Mouse (Mus musculus) limb, embryonic 15.5 days (tissue): ENCODE data around the gene Cd83. TPM values are rescaled to one million over a fixed set of nuclear protein-coding genes. Genes with fewer than 3 reads are reported as not detected.

Source experiments
- ATAC-seq: fragments of 200-750 bp; cut with Nextera tagmentation; 2 replicates; pipeline ENCODE4 v1.8.0; 2017; ENCODE audit warnings: low read depth, moderate TSS enrichment; ENCODE audit not compliant: insufficient number of reproducible peaks, low FRiP score, low TSS enrichment
- H3K27ac ChIP-seq: fragments of 300-500 bp; sonication (generic); 2 replicates; pipeline ENCODE4 v1.5.1; 2015; ENCODE audit warnings: moderate library complexity, mild to moderate bottlenecking, inconsistent platforms
- H3K27me3 ChIP-seq: fragments of 300-500 bp; sonication (generic); 2 replicates; pipeline ENCODE4 v1.6.1; 2015; ENCODE audit warnings: inconsistent platforms
- H3K36me3 ChIP-seq: fragments of 300-500 bp; sonication (generic); 2 replicates; pipeline ENCODE4 v1.6.1; 2015; ENCODE audit warnings: inconsistent platforms
- H3K4me1 ChIP-seq: fragments of 300-500 bp; sonication (generic); 2 replicates; pipeline ENCODE4 v1.6.1; 2015; ENCODE audit warnings: inconsistent platforms
- H3K4me2 ChIP-seq: fragments of 300-500 bp; sonication (generic); 2 replicates; pipeline ENCODE4 v1.6.1; 2015; ENCODE audit warnings: mild to moderate bottlenecking, inconsistent platforms
- H3K4me3 ChIP-seq: fragments of 300-500 bp; sonication (generic); 2 replicates; pipeline ENCODE4 v1.5.1; 2015; ENCODE audit warnings: mild to moderate bottlenecking, inconsistent platforms
- H3K9ac ChIP-seq: fragments of 300-500 bp; sonication (generic); 2 replicates; pipeline ENCODE4 v1.6.1; 2015; ENCODE audit warnings: inconsistent platforms
- H3K9me3 ChIP-seq: fragments of 300-500 bp; sonication (generic); 2 replicates; pipeline ENCODE4 v1.6.1; 2016; ENCODE audit warnings: inconsistent platforms
- WGBS: fragments of 180-500 bp; shearing (Covaris S2); methylation state at CpG from one replicate; pipeline ENCODE4 v1.1.7; 2015; 5-methylcytosine and 5-hydroxymethylcytosine counted together
- polyA plus RNA-seq: library from polyadenylated mRNA; unstranded; fragments of >200 nt; fragmentation: Nextera tagmentation; extraction: Ambion mirVana; gene quantifications from 2 replicates; pipeline ENCODE4 v1.2.1, GENCODE M21; 2015

Gene Cd83
- polyA plus RNA-seq, 1 experiment from 2014 or later: 17.4 TPM

DNA sequence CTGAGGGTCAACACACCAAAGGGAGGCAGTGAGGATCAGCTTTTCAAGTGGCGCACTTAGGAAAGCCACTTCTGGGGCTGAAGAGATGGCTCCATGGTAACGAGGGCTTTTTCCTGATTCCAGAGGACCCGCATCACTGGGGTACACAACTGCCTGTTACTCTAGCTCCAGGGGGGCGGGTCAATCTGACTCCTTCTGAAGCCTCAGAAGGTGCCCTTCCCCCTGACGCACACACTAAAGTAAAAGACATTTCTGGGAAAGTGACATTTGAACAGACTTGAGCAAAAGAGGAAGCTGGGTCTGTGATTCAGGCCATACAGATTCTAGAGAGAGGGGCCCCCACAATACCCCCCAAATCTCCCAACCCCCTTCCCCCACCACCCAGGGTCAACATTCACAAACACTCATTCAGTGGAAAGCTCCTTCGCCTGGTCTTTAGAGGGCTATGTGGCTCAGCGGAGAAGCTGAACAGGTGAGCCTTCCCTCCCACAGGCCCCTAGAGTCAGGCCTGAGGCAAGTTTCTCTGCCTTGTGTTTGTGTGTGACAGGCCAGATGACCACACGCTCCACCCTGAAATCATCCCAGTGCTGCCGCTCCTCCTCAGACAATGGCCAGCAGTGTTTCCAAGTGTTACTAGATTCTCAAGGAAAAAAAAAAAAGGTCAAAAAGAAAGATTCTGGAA lies 7.1 kb upstream of the Cd83 start:
- ATAC-seq: no peak
- Histone ChIP-seq H3K9me3 (no peaks in the 10 kb centered on the region), H3K27ac (no peak overlapping the region), H3K4me1 (peaks cover 7% of the 10 kb centered on the region; the same call in 1 of the 2 replicates), H3K9ac (no peak overlapping the region), H3K36me3 (no peaks in the 10 kb centered on the region), H3K4me3 (no peak overlapping the region), H3K27me3 (no peaks in the 10 kb centered on the region), H3K4me2 (no peak overlapping the region)
- WGBS: 72% methylated on average over 9 of the region's 9 CpGs

DNA sequence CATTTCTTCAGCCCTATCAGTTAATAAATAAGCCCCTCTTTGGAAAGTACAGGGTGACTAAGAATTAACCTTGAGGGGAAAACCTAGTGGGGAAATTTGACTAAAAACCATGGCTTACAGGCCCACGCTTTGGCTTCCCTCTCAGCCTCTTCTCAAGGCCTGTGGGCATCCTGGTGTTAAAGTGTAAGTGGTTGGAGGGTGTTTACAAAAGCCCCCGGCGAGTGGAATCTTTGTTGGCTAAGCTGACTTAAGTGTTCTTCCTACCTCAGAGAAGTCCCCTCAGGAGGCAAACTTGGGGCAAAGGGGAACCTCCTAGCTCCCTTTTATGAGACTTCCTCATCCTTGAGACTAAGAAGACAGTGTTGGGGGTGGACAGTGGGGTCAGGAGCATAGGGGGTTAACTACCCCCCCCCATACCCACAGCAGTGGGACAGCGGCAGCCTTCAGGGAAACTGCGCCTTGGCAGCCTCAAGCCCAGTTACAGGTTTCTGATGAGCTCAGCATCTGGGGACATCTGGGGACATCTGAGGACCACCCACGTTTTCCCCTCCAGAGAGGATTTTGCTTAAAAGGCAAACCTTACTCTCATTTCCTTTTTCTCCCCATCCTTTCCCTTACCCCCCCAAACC lies 6.4 kb upstream of the Cd83 start:
- WGBS: 46% methylated on average over 6 of the region's 6 CpGs
- no peak overlapping the region for H3K27ac ChIP-seq

DNA sequence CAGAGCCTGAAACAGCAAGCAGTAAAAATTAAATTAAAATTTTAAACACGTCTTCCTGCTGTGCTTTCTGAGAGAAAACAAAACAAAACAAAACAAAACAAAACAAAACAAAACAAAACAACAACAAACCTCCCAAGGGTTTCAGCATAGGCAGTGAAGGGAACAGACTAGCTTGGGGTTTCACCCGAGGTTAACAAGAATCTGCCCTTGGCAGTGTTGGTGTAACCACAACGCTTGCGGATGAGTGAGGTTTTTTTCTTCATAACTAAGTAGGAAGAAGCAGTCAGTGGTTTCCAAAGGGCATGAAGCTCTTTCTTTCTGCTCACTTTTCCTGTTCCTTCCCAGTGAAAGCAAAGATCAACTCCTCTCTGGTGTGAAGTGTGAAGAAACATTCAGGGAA lies 5.6 kb upstream of the Cd83 start:
- Histone ChIP-seq H3K27ac (no peak overlapping the region), H3K9ac (no peak overlapping the region), H3K9me3 (no peaks in the 10 kb centered on the region), H3K36me3 (no peaks in the 10 kb centered on the region), H3K27me3 (0 out of 2 replicates have a peak, but pooled peaks cover 6% of the 10 kb centered on the region), H3K4me2 (no peak overlapping the region), H3K4me3 (no peak overlapping the region), H3K4me1 (peaks cover 5% of the 10 kb centered on the region; the same call in 1 of the 2 replicates)
- WGBS: 68% methylated on average over 4 of the region's 4 CpGs
- no peak for ATAC-seq

More for the DNA sequence above, 6.4 kb upstream of the Cd83 start:
- H3K36me3 ChIP-seq: no peaks in the 10 kb centered on the region
- no peak overlapping the region for H3K9ac ChIP-seq
- no peak overlapping the region for H3K4me3 ChIP-seq
- no peaks in the 10 kb centered on the region for H3K9me3 ChIP-seq
- ATAC-seq: no peak
- 0 out of 2 replicates have a peak, but pooled peaks cover 2% of the 10 kb centered on the region for H3K27me3 ChIP-seq
- no peak overlapping the region for H3K4me2 ChIP-seq
- peaks cover 7% of the 10 kb centered on the region; the same call in 1 of the 2 replicates for H3K4me1 ChIP-seq

DNA sequence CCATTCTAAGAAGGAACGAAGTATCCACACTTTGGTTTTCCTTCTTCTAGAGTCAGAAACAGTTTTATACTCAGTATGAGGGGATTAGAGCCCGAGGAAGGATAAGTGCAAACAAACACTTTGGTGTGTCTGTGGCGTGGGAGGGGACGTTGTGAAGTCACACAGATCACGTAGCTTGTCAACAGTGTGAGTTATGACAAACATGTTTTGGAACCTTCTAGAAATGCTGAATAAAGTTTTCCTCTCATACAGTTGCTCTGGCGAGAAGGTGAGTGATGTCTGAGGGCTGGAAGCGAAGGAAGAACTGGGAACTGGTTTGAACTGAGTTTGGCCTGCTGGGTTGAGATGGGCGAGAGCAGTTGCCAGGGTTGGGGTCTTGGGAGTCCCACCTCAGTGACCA lies 4.5 kb upstream of the Cd83 start:
- no peak overlapping the region for H3K4me3 ChIP-seq
- H3K36me3 ChIP-seq: no peaks in the 10 kb centered on the region
- no peak overlapping the region for H3K9ac ChIP-seq
- H3K27me3 ChIP-seq: 0 out of 2 replicates have a peak, but pooled peaks cover 12% of the 10 kb centered on the region
- no peak overlapping the region for H3K27ac ChIP-seq
- no peaks in the 10 kb centered on the region for H3K9me3 ChIP-seq
- WGBS: 86% methylated on average over 8 of the region's 8 CpGs
- no peak for ATAC-seq
- H3K4me1 ChIP-seq: peaks cover 9% of the 10 kb centered on the region
- no peak overlapping the region for H3K4me2 ChIP-seq

DNA sequence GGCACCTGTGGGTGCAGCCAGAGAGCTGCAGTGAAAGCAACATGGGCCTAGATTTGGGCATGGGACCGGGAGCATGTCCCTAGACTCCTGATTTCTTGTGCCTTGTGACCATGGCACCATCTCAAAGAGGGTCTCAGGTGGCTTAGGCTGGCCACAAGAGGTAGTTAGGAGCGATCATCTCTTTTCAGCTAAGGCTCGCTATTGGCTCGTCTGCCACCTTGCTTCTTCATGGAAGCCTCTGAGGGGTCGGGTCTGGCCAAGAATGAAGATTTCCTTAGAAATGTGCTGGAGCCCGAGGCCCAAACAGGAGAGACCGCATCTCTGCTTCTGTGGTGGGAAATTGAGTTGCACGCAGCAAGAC lies 1.1 kb downstream of the Cd83 start:
- WGBS: 29% methylated on average over 8 of the region's 8 CpGs
- peak overlapping the region; percentile 91 for H3K4me2 ChIP-seq
- H3K9me3 ChIP-seq: no peaks in the 10 kb centered on the region
- peak overlapping the region; percentile 54; the same call in 1 of the 2 replicates for H3K9ac ChIP-seq
- H3K4me1 ChIP-seq: peaks cover 24% of the 10 kb centered on the region
- H3K27ac ChIP-seq: peak overlapping the region; percentile 38; the same call in 1 of the 2 replicates
- H3K4me3 ChIP-seq: peak overlapping the region; percentile 58
- 0 out of 2 replicates have a peak, but pooled peaks cover 17% of the 10 kb centered on the region for H3K27me3 ChIP-seq
- no peak for ATAC-seq
- no peaks in the 10 kb centered on the region for H3K36me3 ChIP-seq

DNA sequence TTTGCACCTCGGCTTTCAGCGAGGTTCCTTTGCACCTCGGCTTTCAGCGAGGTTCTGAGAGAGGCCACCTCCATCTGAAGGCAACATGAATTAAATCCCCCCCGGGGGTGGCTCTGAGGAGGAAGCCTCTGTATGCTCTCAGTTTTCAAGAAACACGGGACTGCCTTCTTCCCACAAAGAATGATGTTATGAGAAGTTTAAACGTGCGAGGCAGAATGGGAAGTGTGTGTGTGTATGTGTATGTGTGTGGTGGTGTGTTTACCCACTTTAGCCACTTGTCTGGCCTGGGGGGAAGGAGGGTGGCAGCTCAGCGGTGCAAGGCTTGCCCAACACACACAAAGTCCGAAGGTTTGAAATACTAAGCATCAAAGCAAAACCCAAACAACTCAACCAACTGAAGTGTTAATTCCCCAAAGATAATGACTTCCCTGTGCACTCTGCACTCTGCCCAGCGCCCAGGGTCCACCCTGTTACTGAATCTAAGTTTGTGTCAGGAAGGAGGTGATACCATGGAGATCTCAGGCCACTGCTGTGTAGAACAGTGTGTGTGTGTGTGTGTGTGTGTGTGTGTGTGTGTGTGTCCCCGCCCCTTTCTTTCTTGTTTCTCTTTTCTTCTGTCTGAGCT lies 1.7 kb downstream of the Cd83 start:
- no peaks in the 10 kb centered on the region for H3K9me3 ChIP-seq
- no peaks in the 10 kb centered on the region for H3K36me3 ChIP-seq
- peaks cover 26% of the 10 kb centered on the region for H3K4me1 ChIP-seq
- WGBS: 16% methylated on average over 12 of the region's 12 CpGs
- H3K27me3 ChIP-seq: 0 out of 2 replicates have a peak, but pooled peaks cover 17% of the 10 kb centered on the region
- H3K4me3 ChIP-seq: peak overlapping the region; percentile 58
- H3K4me2 ChIP-seq: peak overlapping the region; percentile 91
- no peak for ATAC-seq
- H3K9ac ChIP-seq: no peak overlapping the region
- no peak overlapping the region for H3K27ac ChIP-seq

DNA sequence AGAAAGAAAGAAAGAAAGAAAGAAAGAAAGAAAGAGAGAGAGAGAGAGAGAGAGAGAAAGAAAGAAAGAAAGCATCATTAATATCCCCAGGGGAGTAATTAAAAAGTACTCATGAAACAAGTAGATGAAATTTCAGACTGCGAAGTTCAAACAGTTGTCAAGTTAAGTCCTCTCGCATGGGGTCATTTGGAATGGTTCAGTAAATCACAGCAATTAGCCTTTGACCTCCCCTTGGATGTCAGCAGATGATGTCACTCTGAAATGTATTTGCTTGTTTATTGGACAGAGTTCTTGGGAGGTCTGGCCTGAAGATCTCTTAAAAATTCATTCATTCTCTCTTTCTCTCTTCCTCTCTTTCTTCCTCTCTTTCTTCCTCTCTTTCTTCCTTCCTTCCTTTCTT lies 2.7 kb downstream of the Cd83 start:
- no peak overlapping the region for H3K4me2 ChIP-seq
- WGBS: 43% methylated on average over 2 of the region's 2 CpGs
- no peak for ATAC-seq

DNA sequence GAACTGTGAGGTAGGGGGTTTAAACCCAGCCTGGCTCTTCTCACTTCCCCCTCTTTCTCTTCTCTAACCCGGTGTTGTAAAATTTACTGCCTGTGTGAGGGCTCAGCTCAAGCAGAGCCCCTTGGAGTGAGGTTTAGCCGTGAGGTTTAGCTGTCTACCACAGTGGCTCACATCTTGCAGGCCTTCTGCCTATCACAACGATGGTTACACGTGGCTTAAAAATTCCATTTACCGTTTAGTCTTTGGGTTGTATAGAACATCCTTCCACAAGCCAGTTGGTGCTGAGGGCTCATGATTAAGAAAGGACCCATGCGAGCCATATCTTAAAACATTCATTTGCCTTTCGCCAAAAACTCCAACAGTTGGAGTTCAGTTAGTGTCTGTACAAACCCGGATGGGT lies 3.5 kb downstream of the Cd83 start:
- 46% methylated on average over 8 of the region's 8 CpGs for WGBS
- peaks cover 29% of the 10 kb centered on the region for H3K4me1 ChIP-seq

More for the DNA sequence above, 2.7 kb downstream of the Cd83 start:
- H3K27ac ChIP-seq: no peak overlapping the region
- H3K9ac ChIP-seq: no peak overlapping the region
- H3K36me3 ChIP-seq: no peaks in the 10 kb centered on the region
- no peak overlapping the region for H3K4me3 ChIP-seq
- peaks cover 29% of the 10 kb centered on the region for H3K4me1 ChIP-seq
- H3K27me3 ChIP-seq: 0 out of 2 replicates have a peak, but pooled peaks cover 18% of the 10 kb centered on the region
- no peaks in the 10 kb centered on the region for H3K9me3 ChIP-seq

DNA sequence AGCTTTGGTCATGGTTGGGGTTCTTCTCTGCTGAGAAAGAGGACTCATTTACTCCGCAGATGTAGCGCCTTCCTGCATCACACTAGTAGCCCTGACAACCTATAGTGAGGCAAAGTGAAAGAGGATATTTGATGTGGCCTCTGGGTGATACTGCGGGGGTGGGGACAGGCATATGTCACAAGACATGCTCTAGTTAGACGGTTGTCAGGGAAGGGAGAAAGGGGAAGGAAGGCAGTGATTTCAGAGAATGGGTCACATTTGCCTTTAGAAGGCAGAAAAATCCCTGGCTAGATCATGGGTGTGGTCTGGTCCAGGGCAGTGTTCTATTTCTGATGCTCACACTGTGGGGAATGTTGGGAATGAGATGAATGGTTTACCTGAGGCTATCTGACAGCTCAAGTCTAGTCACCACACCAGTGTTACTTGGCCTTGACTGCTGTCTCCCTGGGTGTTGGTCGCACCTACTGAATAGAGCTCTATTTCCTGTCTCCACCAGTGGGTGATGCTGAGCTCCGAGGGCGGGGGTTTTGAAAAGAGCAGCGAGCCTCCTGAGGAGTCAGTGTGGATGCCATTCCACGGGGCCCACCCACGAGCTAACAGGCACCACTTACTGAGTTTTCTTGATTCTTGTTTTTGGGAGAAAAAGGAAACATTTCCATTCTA lies 4.5 kb downstream of the Cd83 start:
- ATAC-seq: no peak
- H3K9ac ChIP-seq: no peak overlapping the region

More for the DNA sequence above, 3.5 kb downstream of the Cd83 start:
- ATAC-seq: no peak
- Histone ChIP-seq H3K4me3 (no peak overlapping the region), H3K36me3 (no peaks in the 10 kb centered on the region), H3K27ac (no peak overlapping the region), H3K27me3 (0 out of 2 replicates have a peak, but pooled peaks cover 20% of the 10 kb centered on the region), H3K9me3 (no peaks in the 10 kb centered on the region), H3K4me2 (no peak overlapping the region), H3K9ac (no peak overlapping the region)

DNA sequence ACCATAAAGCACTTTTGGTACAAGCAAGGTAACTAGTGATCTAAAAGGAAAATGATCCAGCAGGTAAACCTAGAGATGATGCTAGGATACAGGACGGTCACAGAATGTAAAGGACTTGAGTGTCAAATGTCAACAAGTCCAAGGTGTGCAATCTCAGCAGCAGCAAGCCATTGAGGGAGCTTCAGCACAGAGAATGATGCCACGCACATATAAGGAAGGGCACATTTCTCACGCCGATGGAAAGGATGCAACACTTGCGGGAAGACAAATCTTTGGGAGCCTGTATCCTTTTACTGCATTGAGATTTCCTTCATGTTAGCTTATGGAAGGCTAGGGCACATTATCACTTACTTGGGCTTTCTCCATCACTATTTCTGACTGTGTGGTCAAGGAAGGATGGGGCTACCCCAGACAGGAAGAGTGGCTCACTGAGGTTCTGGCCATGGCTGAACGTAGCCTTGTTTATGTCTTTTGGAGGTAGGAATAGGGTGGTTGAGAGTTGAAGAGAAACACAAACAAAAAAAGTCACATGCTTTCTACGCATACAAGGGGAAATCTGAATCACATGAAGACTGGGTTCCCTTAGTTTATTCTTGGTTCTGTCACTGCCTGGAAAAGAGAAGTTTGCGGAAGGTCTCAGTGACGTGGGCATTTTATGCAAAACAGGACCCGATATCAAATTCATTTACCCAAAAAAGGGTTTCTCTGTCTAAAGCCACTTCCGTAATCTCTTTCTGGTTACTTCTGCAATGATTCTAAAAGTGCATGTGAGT lies 5.8 kb downstream of the Cd83 start:
- H3K27ac ChIP-seq: no peak overlapping the region
- H3K4me3 ChIP-seq: no peak overlapping the region
- no peaks in the 10 kb centered on the region for H3K9me3 ChIP-seq
- WGBS: 93% methylated on average over 11 of the region's 11 CpGs
- 0 out of 2 replicates have a peak, but pooled peaks cover 14% of the 10 kb centered on the region for H3K27me3 ChIP-seq
- H3K4me2 ChIP-seq: no peak overlapping the region
- H3K4me1 ChIP-seq: peaks cover 17% of the 10 kb centered on the region
- no peak for ATAC-seq
- H3K9ac ChIP-seq: no peak overlapping the region
- H3K36me3 ChIP-seq: no peaks in the 10 kb centered on the region

More for the DNA sequence above, 4.5 kb downstream of the Cd83 start:
- H3K9me3 ChIP-seq: no peaks in the 10 kb centered on the region
- 0 out of 2 replicates have a peak, but pooled peaks cover 16% of the 10 kb centered on the region for H3K27me3 ChIP-seq
- no peaks in the 10 kb centered on the region for H3K36me3 ChIP-seq
- no peak overlapping the region for H3K4me3 ChIP-seq
- H3K4me2 ChIP-seq: no peak overlapping the region
- H3K4me1 ChIP-seq: peaks cover 29% of the 10 kb centered on the region
- no peak overlapping the region for H3K27ac ChIP-seq
- WGBS: 75% methylated on average over 10 of the region's 10 CpGs

DNA sequence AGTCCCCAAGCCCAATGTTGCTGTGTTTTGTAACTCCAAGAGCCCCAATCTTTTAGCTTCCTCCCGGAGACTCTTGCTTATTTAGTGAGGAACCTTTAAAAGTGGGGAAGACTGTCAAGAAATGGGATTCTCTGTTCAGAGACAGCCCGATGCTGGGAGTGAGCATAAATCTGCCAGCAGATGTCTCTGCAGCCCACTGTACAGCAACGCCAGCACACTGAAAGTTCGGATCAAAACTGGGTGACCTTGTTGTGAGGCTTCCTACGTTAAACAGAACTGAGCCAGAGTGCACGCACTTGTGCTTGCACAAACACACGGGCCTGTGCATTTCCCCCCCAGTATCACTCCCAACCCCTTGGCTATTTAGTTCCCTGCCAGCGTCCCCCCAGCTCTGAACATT lies 10.8 kb downstream of the Cd83 start:
- H3K27me3 ChIP-seq: 0 out of 2 replicates have a peak, but pooled peaks cover 8% of the 10 kb centered on the region
- peaks cover 5% of the 10 kb centered on the region; the same call in 1 of the 2 replicates for H3K4me1 ChIP-seq
- no peaks in the 10 kb centered on the region for H3K9me3 ChIP-seq
- WGBS: 36% methylated on average over 8 of the region's 8 CpGs
- H3K9ac ChIP-seq: no peak overlapping the region
- no peak overlapping the region for H3K27ac ChIP-seq
- no peak overlapping the region for H3K4me3 ChIP-seq
- no peak overlapping the region for H3K4me2 ChIP-seq
- no peak for ATAC-seq
- H3K36me3 ChIP-seq: no peaks in the 10 kb centered on the region
